Mouse (Mus musculus) gastrocnemius, postnatal 36 days (tissue): ENCODE results near the gene Trex2. TPM values are rescaled to one million over a fixed set of nuclear protein-coding genes. Genes with fewer than 3 reads are reported as not detected.

Source experiments
- DNase-seq, 2 experiments: peaks; one replicate each; pipeline ENCODE4 v3.0.0; 2022
- intact Hi-C: fragments of 180-260 bp; cut with DNase I; formaldehyde crosslinking; loops from one replicate; pipeline ENCODE4 v1.15.1; 2025
- long read RNA-seq, 2 experiments: library from polyadenylated mRNA; stranded (forward); transcript quantifications; one replicate each; pipeline ENCODE4 v2.0.0; 2021
- total RNA-seq, 2 experiments: library from RNA; stranded (reverse); gene quantifications; 2 replicates each; pipeline ENCODE4 v1.2.3; 2021

The Trex2 gene
- total RNA-seq, result not detected
- long read RNA-seq, experiment 1, result 0 reads
- long read RNA-seq, experiment 2, result 0 reads

DNA sequence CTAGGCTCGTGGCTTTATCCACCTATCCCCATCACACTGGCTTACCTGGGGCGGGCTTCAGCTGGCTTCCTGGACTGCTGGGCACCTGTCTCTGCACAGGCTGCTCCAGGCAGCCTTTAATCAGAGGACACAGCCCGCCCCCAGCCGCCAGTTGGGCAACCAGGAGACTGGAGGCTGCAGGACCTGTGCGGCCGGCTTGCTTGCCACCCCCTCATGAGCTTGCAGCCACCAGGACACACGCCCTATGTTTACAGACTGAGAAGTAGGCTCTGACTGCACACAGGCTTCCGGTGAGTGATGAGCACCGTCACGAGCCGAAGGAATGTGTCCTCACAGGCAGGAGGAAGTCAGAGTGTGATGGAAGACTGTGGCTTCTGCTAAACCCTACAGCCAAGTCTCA, at the start of gene Trex2:
Gene Trex2 (minus strand): TSS at position 93 of the 400 bp plus-strand sequence.
- intact Hi-C loops, result loop anchor here (5.0 kb wide), 1 partner anchor 383 kb away; no protein-coding TSS in a partner anchor
- DNase-seq, result no peak

DNA sequence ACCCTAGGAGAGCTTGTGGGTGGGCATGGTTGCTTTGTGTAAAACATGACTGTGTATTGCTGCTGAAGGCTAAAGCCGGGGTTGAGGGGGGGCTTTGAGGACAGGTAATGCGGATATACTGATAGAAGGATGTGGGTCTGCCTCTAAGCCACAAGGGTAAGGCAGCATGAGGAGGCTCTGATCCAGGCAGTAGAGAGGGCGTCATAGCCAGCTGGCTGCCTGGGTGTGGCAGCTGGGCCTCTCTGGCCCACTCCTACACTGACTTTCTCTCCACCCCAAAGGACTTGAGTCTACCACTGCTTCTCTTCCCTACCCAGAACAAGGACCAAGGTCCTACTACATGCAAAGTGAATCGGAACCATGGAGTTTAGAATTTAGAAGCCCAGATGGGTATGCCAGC, 49.7 kb upstream of the Trex2 start:
- intact Hi-C loops, result no loop called here
- no peak for DNase-seq

DNA sequence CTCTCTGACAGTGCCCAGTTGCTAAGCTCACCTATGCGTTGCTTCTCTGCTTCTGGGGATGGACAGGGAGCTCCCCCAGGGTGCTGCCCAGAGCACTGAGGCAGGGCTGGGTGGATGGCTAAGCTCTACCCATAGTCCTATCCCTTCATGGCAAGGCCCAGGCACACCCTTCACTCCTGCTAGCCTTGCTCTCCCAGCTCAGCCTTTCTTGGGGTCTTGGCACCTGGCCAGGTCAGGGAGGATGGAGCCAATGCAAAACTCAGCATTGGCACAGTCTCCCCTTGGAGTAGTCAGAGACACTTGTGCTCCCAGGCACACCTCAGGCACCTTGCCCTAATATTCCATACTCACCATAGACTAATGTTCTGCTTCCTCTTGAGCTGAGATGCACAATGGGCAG, 48.9 kb upstream of the Trex2 start:
- DNase-seq, result no peak

DNA sequence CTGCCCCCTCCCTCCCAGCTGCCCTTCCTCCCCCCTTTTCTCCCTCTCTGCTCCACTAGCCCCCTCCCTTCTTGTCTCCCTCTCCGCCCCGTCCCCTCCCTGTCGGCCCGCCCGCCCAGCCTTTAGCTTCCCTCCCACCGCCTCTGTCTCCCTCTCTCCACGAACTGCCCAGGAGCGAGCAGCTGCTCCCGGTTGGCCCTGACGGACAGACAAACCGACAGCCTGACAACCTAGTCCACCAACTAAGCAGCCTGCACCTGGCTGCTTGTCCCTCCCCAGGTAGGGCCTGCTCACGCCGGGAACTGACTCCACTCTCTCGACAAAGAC, 48.3 kb upstream of the Trex2 start, which contains the start of gene Bgn:
Gene Bgn (plus strand): TSS at position 119 of the 327 bp plus-strand sequence.
- intact Hi-C loops, result no loop called here
- peak in 1 of 2 experiments; percentile 27 for DNase-seq

More for the DNA sequence above, 48.9 kb upstream of the Trex2 start:
- intact Hi-C loops, result no loop called here

DNA sequence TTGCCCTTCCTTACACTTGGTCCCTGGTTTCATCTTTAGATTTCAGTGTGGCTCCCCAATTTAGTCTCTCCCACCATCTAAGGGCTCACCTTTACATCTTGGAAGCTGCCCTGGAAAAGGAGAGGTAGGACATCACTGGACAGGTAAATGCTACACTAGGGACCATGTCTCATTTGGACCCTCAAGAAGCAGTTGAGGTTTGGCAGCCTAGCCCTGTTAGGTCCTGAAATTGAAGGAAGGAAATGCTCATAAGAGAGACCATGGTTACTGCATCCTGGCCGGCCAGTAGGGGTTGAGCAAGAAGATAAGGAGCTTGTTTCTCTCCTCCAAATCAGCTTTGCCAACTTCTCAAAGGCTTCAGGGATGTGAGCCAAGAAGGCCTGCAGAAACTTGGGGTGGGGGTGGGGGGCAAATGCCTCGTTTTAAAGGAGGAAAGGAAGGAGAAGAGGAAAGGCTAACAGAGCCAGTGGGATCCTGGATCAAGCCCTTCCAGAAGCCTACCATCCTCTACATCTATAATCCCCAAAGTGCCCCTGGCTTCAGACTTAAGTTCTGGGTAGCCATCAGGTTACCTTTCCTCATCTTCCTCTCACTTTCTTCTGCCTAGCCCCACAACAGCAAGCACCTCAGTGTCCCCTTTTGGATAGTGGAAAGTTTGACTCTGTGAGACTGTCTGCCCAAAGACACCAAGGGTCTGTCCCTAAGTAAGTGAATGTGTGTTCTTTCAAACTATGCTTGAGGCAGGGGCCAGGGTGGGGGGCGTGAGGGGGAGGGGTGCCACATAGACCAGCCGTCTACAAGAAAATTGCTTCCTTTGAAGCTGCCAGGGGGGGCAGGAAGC, 47.7 kb upstream of the Trex2 start:
- DNase-seq, result no peak
- intact Hi-C loops, result no loop called here

DNA sequence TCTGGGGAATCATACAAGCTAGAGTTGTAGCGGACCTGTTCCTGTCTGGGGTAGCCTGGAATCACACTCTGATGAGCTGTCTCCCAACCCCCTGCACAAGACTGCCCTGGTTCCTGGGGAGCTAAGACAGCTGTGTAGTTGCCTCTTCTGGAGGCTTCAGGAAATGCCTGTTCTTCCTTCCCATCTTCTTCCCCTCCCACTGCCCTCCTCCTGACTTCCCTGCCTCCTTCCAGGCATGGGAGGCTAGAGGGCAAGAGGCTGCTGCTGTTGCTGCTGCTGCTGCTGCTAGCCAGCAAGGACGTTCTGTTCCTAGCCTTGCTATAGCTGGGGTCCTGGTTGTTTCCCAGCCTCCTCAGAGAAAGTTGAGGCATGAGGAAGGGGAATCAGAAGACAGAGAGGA, 45.2 kb upstream of the Trex2 start:
- intact Hi-C loops, result no loop called here
- no peak for DNase-seq

DNA sequence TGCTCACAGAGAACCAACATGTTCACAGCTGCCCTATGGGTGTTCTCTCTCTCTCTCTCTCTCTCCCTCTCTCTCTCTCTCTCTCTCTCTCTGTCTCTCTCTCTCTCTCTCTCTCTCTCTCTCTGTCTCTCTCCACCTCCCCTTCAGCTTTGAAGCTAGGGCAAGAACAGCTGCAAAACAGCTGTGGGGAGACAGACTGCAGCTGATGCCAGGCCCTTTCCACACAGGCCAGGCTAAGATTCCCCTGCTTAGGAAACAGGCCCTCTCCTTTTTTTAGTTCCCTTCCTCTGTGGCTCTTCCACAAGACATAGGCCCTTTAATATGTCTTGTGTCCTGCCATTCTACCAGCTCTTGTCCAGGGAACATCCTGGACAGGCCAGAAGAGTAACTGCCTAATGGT, 44.5 kb upstream of the Trex2 start:
- DNase-seq, result no peak
- intact Hi-C loops, result no loop called here

DNA sequence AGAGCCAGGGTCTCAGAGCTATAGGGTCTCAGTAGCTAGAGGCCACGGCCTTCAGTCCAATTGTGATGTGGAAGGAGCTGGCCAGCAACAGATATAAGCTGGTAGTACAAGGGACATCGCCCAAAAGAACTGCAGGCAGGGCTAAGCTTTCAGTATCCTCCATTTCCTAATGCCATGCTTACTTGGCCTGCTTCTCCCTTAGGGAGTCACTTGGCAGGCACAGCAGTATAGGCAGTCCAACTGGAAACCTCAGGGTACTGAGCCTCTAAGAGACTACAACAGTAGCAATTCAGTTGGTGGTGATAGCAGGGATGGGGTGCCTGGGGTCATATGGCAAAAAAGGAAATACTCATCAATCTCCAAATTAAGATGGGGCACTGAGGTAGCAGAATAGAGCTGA, 42.4 kb upstream of the Trex2 start:
- DNase-seq, result no peak
- intact Hi-C loops, result no loop called here

DNA sequence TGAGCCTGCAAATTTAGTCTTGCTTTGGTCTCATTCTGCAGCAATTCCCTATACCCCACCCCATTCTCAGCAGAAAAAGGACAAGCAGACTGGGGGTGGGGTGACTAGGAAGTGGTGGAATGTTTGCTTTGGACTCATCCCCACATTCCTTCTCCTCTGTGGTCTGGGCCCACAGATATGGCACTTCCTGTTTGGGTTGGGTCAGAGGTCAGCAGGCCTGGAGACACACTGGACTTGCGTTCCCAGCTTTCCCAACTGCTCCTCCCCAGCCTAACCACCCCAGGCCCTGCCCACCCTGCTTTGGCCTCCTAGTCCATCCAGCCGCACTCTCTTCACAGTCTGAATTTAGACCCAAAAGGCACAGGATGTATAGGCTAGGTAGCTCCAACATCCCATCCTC, 41.5 kb upstream of the Trex2 start:
- DNase-seq, result no peak

DNA sequence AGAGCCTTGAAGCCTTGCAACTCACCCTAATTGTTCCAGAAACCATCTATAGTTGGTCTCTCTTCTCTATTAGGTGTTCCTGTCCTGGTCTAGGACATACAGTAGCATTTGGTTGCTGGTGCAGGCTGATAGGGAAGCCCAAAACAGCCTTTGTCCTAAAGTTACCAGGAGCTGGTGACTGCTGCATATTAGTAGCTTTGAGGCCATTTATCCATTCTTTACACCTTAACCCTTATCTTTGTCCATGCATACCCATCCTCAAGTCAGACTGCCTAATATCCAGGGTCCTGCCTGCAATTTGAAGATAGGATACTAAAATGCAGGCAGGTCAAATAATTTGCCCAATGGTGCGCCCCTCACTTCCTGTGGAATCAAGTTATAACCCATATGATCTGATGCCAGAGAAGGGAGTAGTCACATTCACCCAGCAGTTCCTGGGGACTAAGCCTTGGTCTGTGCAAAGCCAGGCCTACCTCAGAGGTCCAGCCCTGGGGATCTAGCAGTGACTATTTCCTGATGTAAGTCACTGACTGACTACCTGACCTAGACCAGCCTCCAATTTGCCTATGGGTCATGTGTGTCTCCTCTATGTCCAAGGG, 40.6 kb upstream of the Trex2 start:
- intact Hi-C loops, result no loop called here
- no peak for DNase-seq

More for the DNA sequence above, 41.5 kb upstream of the Trex2 start:
- intact Hi-C loops, result no loop called here

DNA sequence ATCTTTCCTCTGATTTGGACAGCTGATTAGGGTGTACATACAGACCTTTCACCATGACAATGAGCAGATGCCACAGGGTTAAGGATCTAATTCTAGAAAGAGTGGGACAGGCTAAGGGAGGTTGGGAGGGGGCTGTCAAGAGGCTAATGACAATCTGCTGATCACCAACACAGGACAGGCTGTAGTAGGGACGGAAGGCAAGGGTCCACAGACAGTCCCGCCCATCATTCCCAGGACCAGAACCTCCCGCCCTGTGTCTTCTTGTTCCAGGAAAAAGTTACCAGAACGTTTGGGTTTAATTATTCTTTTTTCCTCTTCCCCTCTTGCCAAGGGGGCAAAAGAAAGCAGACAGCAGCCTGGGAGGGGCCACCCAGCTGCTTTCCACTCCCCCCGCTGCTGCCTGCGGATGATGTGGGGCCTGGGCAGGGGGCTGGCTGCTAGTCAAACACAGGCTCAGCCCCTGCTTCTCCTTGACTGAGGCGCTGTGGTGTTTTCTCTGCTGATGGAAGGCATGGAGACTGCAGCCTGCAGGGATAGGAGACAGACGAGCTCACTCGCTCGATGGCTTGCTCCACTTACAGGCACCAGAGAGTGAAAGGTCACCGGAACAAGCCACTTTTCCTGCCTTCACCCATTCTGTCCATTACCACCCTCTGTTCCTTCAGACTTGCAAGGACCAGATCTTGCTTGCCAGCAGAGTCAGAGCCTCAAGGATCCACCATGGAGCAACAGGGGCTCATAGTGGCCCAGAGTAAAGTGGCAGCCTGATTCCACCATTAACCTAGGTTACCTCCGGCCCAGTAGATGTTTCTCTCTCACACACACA, 39.4 kb upstream of the Trex2 start:
- no peak for DNase-seq

DNA sequence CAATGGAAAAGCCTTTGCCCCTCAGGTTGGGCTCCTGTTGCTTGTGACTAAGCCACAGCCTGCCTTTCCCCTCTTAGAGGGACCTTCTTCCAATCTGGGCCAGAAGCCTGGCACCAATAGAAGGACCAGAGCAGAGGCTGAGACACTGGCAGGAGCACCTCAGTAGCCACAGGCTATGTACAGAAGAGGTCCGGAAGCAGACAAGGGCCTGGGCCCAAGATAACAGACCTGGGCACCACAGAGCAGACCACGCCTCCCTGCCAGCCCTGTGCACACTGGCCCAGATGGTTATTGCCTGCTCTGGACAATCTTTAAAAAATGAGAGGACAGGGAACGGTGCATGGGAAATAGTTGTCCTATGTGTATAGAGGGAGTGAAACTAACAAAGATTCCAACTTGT, 36.6 kb upstream of the Trex2 start:
- intact Hi-C loops, result no loop called here
- no peak for DNase-seq

More for the DNA sequence above, 39.4 kb upstream of the Trex2 start:
- intact Hi-C loops, result no loop called here

DNA sequence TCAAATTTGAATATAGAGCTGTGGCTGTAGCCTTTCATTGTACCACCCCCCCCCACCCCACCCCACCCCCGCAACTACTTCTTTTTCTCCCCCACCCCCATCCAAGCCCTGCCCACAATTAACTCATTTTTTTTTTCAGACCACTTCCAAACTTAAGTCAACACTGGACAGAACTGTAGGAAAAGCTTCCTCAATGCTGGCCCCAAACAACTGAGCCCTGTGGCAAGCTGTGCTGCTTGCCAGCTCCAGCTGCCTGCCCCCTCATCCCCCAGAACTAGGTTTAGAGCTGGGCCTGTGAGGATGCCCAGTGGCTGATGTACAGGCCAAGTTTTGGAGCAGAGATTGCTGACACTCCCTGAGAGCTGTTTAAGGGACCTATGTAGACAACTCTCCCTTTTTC, 33.6 kb upstream of the Trex2 start:
- intact Hi-C loops, result no loop called here
- no peak for DNase-seq

DNA sequence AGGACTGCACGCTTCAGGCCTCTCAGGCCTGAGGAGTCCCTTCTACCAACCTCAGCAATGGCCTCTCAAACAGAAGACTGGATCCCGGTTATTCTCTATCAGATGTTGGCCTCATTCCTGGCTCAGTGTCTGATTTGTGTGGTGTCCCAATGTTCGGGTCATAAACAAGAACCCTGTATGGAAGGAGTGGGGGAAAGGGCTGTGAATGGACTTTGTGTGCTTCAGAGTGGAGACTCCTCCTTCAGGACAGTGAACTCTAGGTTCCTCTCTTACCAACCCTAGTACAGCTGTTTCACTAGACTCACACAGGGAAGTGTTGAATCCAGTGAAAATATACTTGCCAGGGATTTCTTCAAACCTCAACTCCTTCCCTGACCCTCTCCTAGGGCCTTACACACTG, 33.2 kb upstream of the Trex2 start:
- no peak for DNase-seq
- intact Hi-C loops, result no loop called here

DNA sequence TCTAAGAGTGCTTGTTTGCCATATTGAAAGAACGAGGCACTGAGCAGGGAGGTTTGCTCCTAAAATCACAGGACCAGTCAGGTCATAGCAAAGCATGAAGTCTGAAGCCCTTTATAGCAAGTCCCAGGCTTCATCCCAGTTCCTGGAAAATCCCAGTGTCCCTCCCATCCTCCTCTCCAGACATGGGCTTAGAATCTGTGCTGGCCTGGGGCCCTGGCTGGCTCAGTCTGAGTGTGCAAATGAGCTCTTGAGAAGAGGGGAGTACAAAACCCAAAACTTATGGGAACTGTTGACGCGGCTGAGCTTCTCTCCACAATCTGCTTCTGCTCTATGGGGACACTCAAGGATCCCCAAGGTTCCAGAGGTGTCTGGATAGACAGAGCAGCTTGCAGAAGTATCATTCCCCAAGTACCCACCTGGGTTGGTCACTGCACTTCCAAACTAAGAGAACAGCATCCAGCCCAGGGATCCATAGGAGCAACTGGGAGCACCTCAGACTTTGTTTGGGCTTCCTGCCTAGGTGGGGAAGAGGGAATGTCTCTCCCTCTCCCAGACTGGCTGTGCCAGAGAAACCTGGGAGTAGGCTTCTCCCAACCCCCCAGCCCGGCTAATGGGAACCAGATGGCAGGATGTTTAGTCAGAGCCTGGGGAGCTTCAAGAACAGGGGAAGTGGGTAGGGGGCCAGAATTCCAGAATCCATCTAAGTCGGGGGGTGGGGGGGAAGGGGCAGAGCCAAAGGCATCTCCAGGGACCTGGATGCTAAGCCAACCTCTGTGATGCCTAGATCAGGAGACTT, 32.5 kb upstream of the Trex2 start:
- intact Hi-C loops, result no loop called here
- DNase-seq, result peak in 1 of 2 experiments; percentile 40

DNA sequence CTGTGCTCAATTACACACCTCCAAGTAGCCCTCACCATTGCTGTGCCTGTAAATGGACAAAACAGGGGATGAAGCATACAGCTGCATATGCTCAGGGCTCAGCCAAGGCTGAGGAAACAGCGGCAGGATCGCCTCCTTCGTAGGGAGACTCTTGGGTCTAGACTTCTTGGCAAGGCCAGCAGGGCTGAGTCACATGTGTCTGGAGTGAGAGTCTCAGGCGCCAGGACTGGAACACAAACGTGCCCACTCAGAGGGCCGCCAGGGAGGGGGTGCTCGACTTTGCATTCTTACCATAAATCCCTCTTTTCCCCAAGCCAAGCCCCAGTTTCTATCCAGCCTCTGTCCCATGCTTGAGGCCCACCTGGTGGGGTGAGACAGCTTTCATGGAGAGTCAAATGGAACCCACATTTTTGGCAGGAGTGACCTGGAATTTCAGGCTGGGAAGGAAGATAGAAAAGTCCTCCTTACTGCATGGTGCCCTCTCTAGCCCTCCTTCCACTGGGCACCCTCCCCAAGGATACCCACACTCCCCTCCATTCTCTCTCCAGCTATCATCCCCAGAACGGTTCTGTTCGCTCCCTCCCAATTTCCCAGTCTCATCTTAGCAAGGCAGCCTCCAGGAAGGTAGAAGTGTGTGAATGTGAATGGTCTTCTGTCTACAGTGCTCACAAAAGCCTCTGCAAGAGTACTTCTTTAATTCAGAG, 30.5 kb upstream of the Trex2 start:
- intact Hi-C loops, result no loop called here
- DNase-seq, result peak; percentile 30 to 46

DNA sequence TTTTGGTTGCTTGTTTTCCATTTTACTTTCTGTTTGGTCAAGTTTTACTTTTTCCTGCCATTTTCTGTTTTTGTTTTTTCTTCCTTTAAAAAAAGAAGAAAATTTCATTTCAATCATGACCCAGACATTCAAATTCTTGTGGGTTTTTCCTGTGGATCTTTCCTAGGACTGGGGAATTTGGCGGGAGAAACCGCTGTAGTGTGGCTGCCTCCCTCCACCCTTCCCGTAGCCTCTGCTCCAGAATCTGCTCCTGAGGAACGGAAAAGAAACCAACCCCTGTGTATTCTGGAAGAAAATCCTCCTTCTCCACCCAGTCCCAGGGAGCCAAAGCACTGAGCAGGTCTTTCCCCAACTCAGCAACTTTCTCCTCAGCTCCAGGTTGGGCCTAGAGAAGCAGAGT, 25.6 kb upstream of the Trex2 start:
- DNase-seq, result no peak
- intact Hi-C loops, result no loop called here

DNA sequence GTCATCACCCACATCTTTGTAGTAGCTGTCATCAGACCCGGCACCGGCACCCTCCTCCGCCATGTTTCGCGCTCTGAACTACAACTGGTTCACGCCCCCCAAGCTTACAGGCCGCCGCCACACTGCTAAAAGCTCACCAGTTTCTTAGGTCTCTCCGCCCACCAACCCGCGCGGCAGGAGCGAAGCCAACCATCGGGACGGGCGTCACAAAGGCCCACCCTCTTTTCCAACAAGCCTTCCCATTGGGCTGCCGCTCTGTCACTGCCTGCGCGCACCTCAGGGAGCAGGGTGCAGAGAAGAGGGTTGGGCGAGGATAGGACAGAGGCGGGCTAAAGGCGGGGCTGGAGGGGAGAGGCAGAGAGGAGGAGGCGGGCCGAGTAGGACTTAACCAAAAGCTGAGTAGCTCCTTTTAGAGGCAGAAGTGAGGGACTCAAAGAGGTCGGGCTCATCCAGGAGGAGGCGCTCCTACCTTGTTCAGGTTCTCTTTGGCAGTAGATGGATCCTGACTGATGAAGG, 23.8 kb upstream of the Trex2 start, which contains the start of gene Haus7:
Gene Haus7 (minus strand): TSS at position 168 of the 516 bp plus-strand sequence.
- intact Hi-C loops, result loop anchor here (10.0 kb wide), 1 partner anchor 196 kb away; no protein-coding TSS in a partner anchor
- peak; percentile 83 to 88 for DNase-seq

DNA sequence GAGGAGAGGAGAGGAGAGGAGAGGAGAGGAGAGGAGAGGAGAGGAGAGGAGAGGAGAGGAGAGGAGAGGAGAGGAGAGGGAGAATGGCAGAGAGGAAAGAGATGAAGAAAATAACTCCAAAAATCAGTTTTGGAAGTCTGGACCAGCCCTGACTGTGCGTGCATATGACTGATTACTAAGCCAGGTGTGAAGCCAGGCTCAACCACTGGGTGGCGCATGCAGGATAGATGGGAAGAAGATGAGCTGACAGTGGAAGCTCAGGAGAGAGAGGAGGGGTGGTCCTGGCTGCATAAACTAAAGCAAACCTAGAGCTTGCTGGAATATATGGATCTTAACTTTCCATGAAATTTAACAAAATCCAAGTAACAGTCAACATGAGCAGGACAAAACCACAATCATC, 16.8 kb upstream of the Trex2 start:
- DNase-seq, result peak in 1 of 2 experiments; percentile 62
- intact Hi-C loops, result loop anchor here (2.0 to 10.0 kb wide), 2 partner anchors 41 to 203 kb away; no protein-coding TSS in a partner anchor
